Mouse (Mus musculus) bone marrow, adult 2 months (tissue): ENCODE data around the gene Styx.

Source experiments
- CTCF ChIP-seq: fragments of 200-500 bp; IDR thresholded peaks from 2 replicates; pipeline ENCODE4 v1.5.1; 2011; ENCODE audit warnings: low read length, control low read depth; ENCODE audit not compliant: control insufficient read depth, insufficient read depth
- POLR2A ChIP-seq: fragments of 200-500 bp; IDR thresholded peaks from 2 replicates; pipeline ENCODE4 v1.6.1; 2011; ENCODE audit warnings: low read depth, mild to moderate bottlenecking, control low read depth, low read length, borderline replicate concordance; ENCODE audit not compliant: control insufficient read depth

DNA sequence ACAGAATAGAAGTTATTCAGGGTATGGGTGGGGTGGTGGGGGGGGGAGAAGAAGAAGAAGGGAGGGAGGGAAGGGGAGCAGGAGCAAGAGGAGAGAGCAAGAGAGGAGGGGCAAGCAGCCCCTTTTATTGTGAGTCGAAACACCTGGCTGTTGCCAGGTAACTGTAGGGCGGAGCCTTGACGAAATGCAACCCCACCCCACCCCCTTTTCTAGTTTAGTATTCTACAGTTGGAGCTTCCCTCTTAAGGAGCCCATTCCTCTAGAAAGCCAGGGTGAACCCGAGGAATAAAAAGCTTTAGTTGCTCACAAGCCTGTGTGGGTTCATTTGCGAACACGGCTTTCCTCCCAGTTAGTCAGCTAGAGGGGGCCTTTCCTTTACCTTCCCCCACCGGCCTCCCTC lies 94.0 kb downstream of the Styx start:
- TF ChIP-seq POLR2A, result no peak
- no peak for TF ChIP-seq CTCF
